Mouse (Mus musculus): ENCODE measurements at regions not wholly inside any gene's neighbourhood (a gene's known extent, or its start where the extent isn't known, plus 50 kb on each side); places are given as distances from the start of the nearest gene placed in this dataset.
A peak's percentile ranks its signal among the peaks of the same experiment; 100 is the strongest.

DNA sequence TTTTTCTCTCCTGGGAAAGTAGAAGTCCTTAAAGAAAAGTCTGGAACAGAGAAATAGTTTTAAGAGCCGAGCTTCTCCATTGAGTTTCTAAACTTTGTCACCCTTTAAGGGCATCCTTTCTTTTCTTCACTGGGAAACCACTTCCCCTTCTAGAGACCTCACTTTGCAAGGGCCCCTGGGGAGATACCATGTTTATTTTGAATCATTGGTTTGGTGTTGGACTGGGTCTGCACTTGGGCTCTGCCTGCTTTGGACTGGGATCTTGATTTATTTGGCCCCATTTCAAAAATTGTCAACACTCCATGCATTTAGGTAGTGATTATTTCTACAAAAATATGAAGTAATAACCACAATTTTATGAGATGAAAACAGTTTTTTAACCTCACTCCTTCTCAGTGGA, 134.2 kb upstream of the Tars start:
- no peak overlapping the region for H3K4me2 ChIP-seq (ENCODE audit: low read length)
- no peaks in the 10 kb centered on the region for H3K9me3 ChIP-seq (replicated peaks; ENCODE audit: low read length)
- no peaks in the 10 kb centered on the region for H3K4me1 ChIP-seq (replicated peaks; ENCODE audit: insufficient read depth, low read length)
- no peak overlapping the region for H3K9ac ChIP-seq (ENCODE audit: low read depth, low read length)
- no peak for ATAC-seq (replicated peaks; ENCODE audit: low FRiP score, low read depth)
- no peaks in the 10 kb centered on the region for H3K36me3 ChIP-seq (ENCODE audit: insufficient read depth, low read length)
- DNase-seq (ENCODE audit: low spot score), result no peak
- H3K4me3 ChIP-seq (replicated peaks; ENCODE audit: low read depth, low read length), result no peak overlapping the region
- 48% methylated on average over 1 of the region's 1 CpGs for WGBS
- H3K27ac ChIP-seq, result 0 out of 2 replicates have a peak overlapping the region, but pooled peaks have one; percentile 31
- TF ChIP-seq CTCF (IDR thresholded peaks at IDR 0.05; ENCODE audit: low read depth), result no peak
- no peaks in the 10 kb centered on the region for H3K27me3 ChIP-seq (ENCODE audit: insufficient read depth, low read length)

DNA sequence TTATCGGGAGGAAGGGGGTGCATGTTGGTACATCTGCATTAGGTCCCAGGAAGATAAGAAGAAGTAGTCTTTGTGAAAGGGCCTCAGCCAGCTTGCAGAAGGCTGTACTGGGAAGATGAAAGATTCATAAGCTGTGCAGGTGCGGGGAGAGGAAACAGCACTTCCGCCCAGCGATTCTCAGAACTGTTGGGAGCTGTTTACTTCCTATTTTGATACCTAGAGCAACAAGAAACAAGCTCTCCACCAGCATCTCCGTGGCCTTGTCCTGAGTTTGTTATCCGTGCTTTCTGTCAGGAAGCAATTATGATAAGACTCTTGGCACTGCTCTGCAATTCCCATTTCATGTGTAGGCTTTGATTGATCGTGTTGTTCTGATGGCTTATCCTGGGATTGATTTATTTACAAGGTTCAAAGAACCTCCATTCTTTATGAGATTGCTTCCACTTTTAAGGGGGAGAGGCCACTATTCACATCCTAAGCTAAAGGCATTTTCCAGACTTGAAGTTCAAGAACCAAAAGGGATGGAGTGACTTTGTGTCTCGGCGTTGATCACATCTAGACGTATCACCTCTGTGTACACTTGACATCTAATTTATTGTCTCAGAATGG, 133.6 kb upstream of the Tars start:
- no peaks in the 10 kb centered on the region for H3K9me3 ChIP-seq (replicated peaks; ENCODE audit: low read length)
- no peak overlapping the region for H3K4me3 ChIP-seq (replicated peaks; ENCODE audit: low read depth, low read length)
- TF ChIP-seq CTCF (IDR thresholded peaks at IDR 0.05; ENCODE audit: low read depth), result no peak
- no peaks in the 10 kb centered on the region for H3K4me1 ChIP-seq (replicated peaks; ENCODE audit: insufficient read depth, low read length)
- ATAC-seq (replicated peaks; ENCODE audit: low FRiP score, low read depth) (no peak), DNase-seq (ENCODE audit: low spot score) (peak; percentile 76)
- no peaks in the 10 kb centered on the region for H3K27me3 ChIP-seq (ENCODE audit: insufficient read depth, low read length)
- no peak overlapping the region for H3K27ac ChIP-seq
- H3K36me3 ChIP-seq (ENCODE audit: insufficient read depth, low read length), result no peaks in the 10 kb centered on the region
- H3K9ac ChIP-seq (ENCODE audit: low read depth, low read length), result no peak overlapping the region
- H3K4me2 ChIP-seq (ENCODE audit: low read length), result no peak overlapping the region
- 31% methylated on average over 10 of the region's 10 CpGs for WGBS

DNA sequence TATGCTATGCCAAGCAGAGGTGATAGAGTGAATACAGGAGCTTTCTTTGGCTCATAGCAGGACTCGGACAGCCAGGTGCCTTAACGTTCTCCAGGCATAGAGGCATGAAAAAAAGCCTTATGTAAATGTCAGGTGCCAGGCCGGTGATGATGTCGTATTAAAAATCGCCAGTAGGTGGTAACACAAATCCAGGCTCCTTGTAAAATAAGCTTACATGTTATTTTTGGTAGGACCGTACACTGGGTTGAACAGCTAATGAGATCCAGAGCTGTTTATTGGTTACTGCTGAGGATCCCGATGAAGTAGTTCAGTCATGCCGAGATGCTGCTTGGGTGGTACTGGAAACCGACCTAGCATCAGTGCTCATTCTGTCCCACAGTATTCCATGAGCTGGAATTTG, 133.1 kb upstream of the Tars start:
- Histone ChIP-seq H3K36me3 (ENCODE audit: insufficient read depth, low read length) (no peaks in the 10 kb centered on the region), H3K4me1 (replicated peaks; ENCODE audit: insufficient read depth, low read length) (no peaks in the 10 kb centered on the region), H3K9me3 (replicated peaks; ENCODE audit: low read length) (no peaks in the 10 kb centered on the region), H3K9ac (ENCODE audit: low read depth, low read length) (no peak overlapping the region), H3K4me3 (replicated peaks; ENCODE audit: low read depth, low read length) (no peak overlapping the region), H3K27ac (no peak overlapping the region), H3K4me2 (ENCODE audit: low read length) (no peak overlapping the region), H3K27me3 (ENCODE audit: insufficient read depth, low read length) (no peaks in the 10 kb centered on the region)
- 62% methylated on average over 9 of the region's 9 CpGs for WGBS
- DNase-seq (ENCODE audit: low spot score) (peak; percentile 23), ATAC-seq (replicated peaks; ENCODE audit: low FRiP score, low read depth) (no peak; the same call in 1 of the 2 replicates)
- TF ChIP-seq CTCF (IDR thresholded peaks at IDR 0.05; ENCODE audit: low read depth), result peak; percentile 44; the same call in 1 of the 2 replicates

DNA sequence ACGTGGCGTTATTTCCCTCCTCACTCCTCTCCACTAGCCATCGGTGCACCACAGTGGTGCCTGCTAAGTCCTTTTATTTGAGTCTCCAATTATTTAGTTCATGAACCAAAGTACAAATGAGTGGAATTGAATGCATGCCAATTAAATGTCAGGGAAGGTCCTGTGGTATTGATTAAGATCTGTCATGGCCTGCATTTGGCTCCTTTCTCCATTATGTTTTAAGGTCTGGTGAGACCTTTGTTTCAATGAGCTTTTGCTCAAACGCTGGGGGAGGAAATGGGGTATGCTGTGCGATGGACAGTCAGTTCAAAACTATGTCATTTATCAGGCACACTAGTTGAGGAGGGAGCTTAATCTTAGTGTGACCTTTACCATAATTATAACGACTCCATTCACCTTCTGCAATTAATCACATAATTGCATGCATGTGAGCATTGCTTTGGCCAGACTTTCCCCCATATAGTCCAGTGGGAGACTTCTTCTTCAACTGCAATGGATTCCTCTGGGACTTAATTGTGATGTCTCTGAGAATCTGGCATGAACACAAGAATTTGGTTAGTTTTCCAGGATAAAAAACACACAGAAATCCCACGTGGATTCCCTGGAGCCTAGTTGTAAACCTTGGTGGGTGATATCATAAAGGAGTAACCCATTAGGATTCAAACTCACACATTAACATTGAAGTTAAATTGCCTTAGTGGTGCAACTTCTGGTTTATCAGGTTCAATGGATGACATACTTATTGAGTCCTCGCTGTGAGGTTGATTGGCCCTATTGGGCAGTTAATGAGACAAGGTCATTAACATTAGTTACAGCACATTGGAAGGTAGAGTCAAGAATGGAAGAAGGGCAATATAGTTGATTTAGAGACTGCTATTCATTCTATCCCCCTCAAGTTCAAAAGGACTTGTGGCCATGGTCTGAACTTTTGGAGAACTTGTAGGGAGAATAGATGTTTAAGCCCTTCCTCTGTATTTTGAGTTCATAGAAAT, 130.7 kb upstream of the Tars start:
- no peak overlapping the region for H3K4me3 ChIP-seq (replicated peaks; ENCODE audit: low read depth, low read length)
- H3K9me3 ChIP-seq (replicated peaks; ENCODE audit: low read length), result no peaks in the 10 kb centered on the region
- no peaks in the 10 kb centered on the region for H3K4me1 ChIP-seq (replicated peaks; ENCODE audit: insufficient read depth, low read length)
- DNase-seq (ENCODE audit: low spot score) (peak; percentile 36), ATAC-seq (replicated peaks; ENCODE audit: low FRiP score, low read depth) (no peak)
- no peak overlapping the region for H3K4me2 ChIP-seq (ENCODE audit: low read length)
- H3K36me3 ChIP-seq (ENCODE audit: insufficient read depth, low read length), result no peaks in the 10 kb centered on the region
- no peak overlapping the region for H3K9ac ChIP-seq (ENCODE audit: low read depth, low read length)
- H3K27ac ChIP-seq, result no peak overlapping the region
- TF ChIP-seq CTCF (IDR thresholded peaks at IDR 0.05; ENCODE audit: low read depth), result no peak
- H3K27me3 ChIP-seq (ENCODE audit: insufficient read depth, low read length), result no peaks in the 10 kb centered on the region
- WGBS, result 47% methylated on average over 8 of the region's 8 CpGs

DNA sequence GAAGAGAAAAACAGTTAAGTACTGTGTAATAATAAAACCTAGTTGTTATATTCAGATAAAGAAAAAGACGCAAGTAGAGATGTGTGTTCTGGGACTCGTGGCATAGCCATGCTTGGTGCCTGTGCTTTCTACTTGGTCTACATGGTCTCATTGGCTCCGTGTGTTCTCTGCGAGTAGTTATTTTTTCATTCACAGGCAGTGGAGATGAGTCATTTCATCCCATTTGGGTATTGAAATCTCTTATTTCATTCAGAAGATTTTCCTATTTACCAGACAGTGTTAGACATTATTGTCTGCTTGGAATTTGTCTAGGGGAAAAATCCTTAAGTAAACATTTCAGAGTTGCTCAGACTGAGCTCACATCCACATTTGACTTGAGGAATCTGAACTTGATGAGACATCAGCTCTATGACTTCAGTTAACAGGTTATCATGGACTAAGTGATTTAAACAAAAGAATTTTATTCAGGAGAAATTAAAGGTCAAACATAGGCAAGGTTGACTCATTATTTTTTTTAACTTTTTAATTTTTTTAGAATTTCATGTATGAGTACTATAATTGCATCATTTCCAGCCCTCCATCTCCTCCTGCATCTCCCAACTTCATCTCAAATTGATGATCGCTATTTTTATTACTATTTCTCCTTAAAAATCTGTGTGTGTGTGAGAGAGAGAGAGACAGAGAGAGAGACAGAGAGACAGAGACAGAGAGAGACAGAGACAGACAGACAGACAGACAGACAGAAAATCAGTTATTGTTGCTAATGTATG, 125.1 kb upstream of the Tars start:
- H3K4me2 ChIP-seq (ENCODE audit: low read length), result no peak overlapping the region
- 86% methylated on average over 5 of the region's 5 CpGs for WGBS

DNA sequence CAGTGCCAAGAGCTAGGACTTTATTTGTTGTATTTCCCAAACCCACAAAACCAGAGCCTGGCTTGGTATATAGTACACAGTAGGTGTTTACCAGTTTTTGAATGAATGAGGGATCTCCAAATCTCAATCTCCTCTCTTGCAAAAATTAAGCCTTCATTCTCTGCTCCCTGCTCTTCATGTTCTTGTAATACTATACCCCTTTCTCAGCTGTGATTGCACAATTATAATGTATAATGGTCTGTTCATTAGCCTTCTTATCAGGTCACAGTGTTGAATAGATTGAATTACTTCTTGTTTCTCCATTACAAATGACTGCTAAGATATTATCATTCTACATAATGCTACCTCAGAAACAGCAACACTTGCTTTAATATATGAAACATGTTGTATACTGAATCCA, 119.1 kb upstream of the Tars start:
- H3K4me3 ChIP-seq (replicated peaks; ENCODE audit: low read depth, low read length), result no peak overlapping the region
- H3K4me1 ChIP-seq (replicated peaks; ENCODE audit: insufficient read depth, low read length), result no peaks in the 10 kb centered on the region
- DNase-seq (ENCODE audit: low spot score), result no peak
- no peaks in the 10 kb centered on the region for H3K27me3 ChIP-seq (ENCODE audit: insufficient read depth, low read length)
- no peaks in the 10 kb centered on the region for H3K9me3 ChIP-seq (replicated peaks; ENCODE audit: low read length)
- H3K9ac ChIP-seq (ENCODE audit: low read depth, low read length), result no peak overlapping the region
- no peaks in the 10 kb centered on the region for H3K36me3 ChIP-seq (ENCODE audit: insufficient read depth, low read length)
- no peak for TF ChIP-seq CTCF (IDR thresholded peaks at IDR 0.05; ENCODE audit: low read depth)
- H3K27ac ChIP-seq, result no peak overlapping the region
- no peak for ATAC-seq (replicated peaks; ENCODE audit: low FRiP score, low read depth)
- H3K4me2 ChIP-seq (ENCODE audit: low read length), result no peak overlapping the region

More for the DNA sequence above, 125.1 kb upstream of the Tars start:
- DNase-seq (ENCODE audit: low spot score) (no peak), ATAC-seq (replicated peaks; ENCODE audit: low FRiP score, low read depth) (no peak)
- H3K27me3 ChIP-seq (ENCODE audit: insufficient read depth, low read length), result no peaks in the 10 kb centered on the region
- H3K9ac ChIP-seq (ENCODE audit: low read depth, low read length), result no peak overlapping the region
- no peak overlapping the region for H3K27ac ChIP-seq
- H3K4me3 ChIP-seq (replicated peaks; ENCODE audit: low read depth, low read length), result no peak overlapping the region
- H3K36me3 ChIP-seq (ENCODE audit: insufficient read depth, low read length), result no peaks in the 10 kb centered on the region
- no peaks in the 10 kb centered on the region for H3K4me1 ChIP-seq (replicated peaks; ENCODE audit: insufficient read depth, low read length)
- TF ChIP-seq CTCF (IDR thresholded peaks at IDR 0.05; ENCODE audit: low read depth), result no peak
- H3K9me3 ChIP-seq (replicated peaks; ENCODE audit: low read length), result no peaks in the 10 kb centered on the region

Measured in kidney, postnatal 0 days (tissue).